Mouse (Mus musculus): Measurements from ENCODE around the gene Dchs2. TPM values are rescaled to one million over a fixed set of nuclear protein-coding genes. Genes with fewer than 3 reads are reported as not detected.

Dchs2 gene
- polyA plus RNA-seq, 1 experiment from 2014 or later, result 0.01 TPM

GRCm38 (mm10) chr3:83299783-83300382, 172.1 kb downstream of the Dchs2 start:
- H3K27ac ChIP-seq (replicated peaks), result no peak overlapping the region
- ATAC-seq (ENCODE audit: insufficient read depth), result no peak
- no peaks in the 10 kb centered on the region for H3K36me3 ChIP-seq (replicated peaks)
- 54% methylated on average over 5 of the region's 5 CpGs for WGBS (ENCODE audit: insufficient replicate concordance)
- H3K4me1 ChIP-seq (replicated peaks), result no peaks in the 10 kb centered on the region
- no peaks in the 10 kb centered on the region for H3K27me3 ChIP-seq
- no peaks in the 10 kb centered on the region for H3K9me3 ChIP-seq (replicated peaks)
- H3K4me2 ChIP-seq, result no peak overlapping the region
- no peak overlapping the region for H3K9ac ChIP-seq
- no peak overlapping the region for H3K4me3 ChIP-seq (replicated peaks)

GRCm38 (mm10) chr3:83303876-83304275, 176.1 kb downstream of the Dchs2 start:
- 62% methylated on average over 5 of the region's 5 CpGs for WGBS (ENCODE audit: insufficient replicate concordance)
- Histone ChIP-seq H3K27me3 (no peaks in the 10 kb centered on the region), H3K27ac (replicated peaks) (no peak overlapping the region), H3K9me3 (replicated peaks) (no peaks in the 10 kb centered on the region), H3K4me3 (replicated peaks) (no peak overlapping the region), H3K4me2 (no peak overlapping the region), H3K4me1 (replicated peaks) (no peaks in the 10 kb centered on the region), H3K36me3 (replicated peaks) (no peaks in the 10 kb centered on the region), H3K9ac (no peak overlapping the region)
- no peak for ATAC-seq (ENCODE audit: insufficient read depth)

- no peak overlapping the region for H3K4me2 ChIP-seq
- H3K36me3 ChIP-seq (replicated peaks), result no peaks in the 10 kb centered on the region
- WGBS (ENCODE audit: insufficient replicate concordance), result 62% methylated on average over 3 of the region's 3 CpGs
- no peaks in the 10 kb centered on the region for H3K4me1 ChIP-seq (replicated peaks)
- ATAC-seq (ENCODE audit: insufficient read depth), result no peak
- no peak overlapping the region for H3K4me3 ChIP-seq (replicated peaks)
- no peak overlapping the region for H3K27ac ChIP-seq (replicated peaks)
- no peak overlapping the region for H3K9ac ChIP-seq
- no peaks in the 10 kb centered on the region for H3K27me3 ChIP-seq
- no peaks in the 10 kb centered on the region for H3K9me3 ChIP-seq (replicated peaks)
These were observed 218.2 kb downstream of the Dchs2 start for GRCm38 (mm10) chr3:83345928-83346327.

DNA sequence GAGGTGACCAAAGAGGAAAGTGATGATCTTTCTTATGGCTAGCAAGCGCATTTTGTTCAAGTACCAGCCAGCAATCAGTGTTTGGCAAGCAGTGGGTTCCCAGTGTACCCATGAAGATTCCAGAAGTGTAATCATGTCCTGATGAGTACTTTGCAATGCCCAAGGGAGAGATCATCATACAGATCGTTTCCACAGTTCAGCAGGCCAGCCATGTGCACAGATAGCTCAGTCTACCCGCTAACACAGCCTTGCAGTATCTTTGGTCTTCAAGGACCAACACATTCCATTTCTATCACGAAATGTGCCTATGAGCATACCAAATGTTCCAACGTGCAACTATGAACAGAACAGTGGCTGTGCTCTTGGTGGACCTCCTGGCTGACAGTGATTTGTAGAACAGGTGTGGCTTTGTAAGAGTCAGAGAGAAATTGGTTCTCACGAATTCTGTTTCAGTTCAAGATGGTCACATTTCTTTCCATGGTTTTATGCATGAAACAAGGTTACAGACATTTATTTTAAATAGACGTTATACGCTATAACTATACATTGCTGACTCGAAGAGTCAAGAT, 240.8 kb downstream of the Dchs2 start:
- H3K4me3 ChIP-seq (replicated peaks), result no peak overlapping the region
- H3K36me3 ChIP-seq (replicated peaks), result no peaks in the 10 kb centered on the region

GRCm38 (mm10) chr3:83369871-83370270, 242.1 kb downstream of the Dchs2 start:
- Histone ChIP-seq H3K9me3 (replicated peaks) (no peaks in the 10 kb centered on the region), H3K27me3 (no peaks in the 10 kb centered on the region), H3K27ac (replicated peaks) (no peak overlapping the region), H3K9ac (no peak overlapping the region), H3K36me3 (replicated peaks) (no peaks in the 10 kb centered on the region), H3K4me2 (no peak overlapping the region), H3K4me1 (replicated peaks) (no peaks in the 10 kb centered on the region), H3K4me3 (replicated peaks) (no peak overlapping the region)
- WGBS (ENCODE audit: insufficient replicate concordance), result 63% methylated on average over 2 of the region's 2 CpGs
- no peak for ATAC-seq (ENCODE audit: insufficient read depth)

More for the DNA sequence above, 240.8 kb downstream of the Dchs2 start:
- no peak overlapping the region for H3K4me2 ChIP-seq
- H3K27ac ChIP-seq (replicated peaks), result no peak overlapping the region
- H3K9me3 ChIP-seq (replicated peaks), result no peaks in the 10 kb centered on the region
- 59% methylated on average over 9 of the region's 9 CpGs for WGBS (ENCODE audit: insufficient replicate concordance)
- no peaks in the 10 kb centered on the region for H3K27me3 ChIP-seq
- no peak overlapping the region for H3K9ac ChIP-seq
- ATAC-seq (ENCODE audit: insufficient read depth), result no peak
- H3K4me1 ChIP-seq (replicated peaks), result no peaks in the 10 kb centered on the region

DNA sequence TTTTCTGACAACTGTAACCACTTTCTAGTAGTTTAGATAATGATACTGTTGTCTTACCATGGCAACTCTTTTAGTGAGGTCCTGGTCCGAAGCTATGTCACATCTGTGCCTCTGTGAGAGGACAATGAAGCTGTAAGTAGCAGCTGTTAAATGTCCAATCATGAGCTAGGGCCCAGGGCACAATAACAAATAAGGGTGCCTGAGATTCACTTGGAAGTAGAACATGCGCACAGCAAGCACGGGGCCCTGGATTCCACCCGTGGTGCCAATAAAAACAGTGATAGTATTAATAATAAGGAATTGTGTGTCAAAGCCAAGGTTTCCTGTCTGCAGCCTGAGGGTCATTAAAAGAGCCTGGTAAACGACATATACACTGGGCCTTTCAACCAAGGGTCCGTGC, 246.6 kb downstream of the Dchs2 start:
- H3K4me2 ChIP-seq, result no peak overlapping the region
- H3K36me3 ChIP-seq (replicated peaks), result no peaks in the 10 kb centered on the region
- H3K9ac ChIP-seq, result no peak overlapping the region
- H3K9me3 ChIP-seq (replicated peaks), result peaks cover 5% of the 10 kb centered on the region
- H3K4me1 ChIP-seq (replicated peaks), result no peaks in the 10 kb centered on the region
- H3K27ac ChIP-seq (replicated peaks), result no peak overlapping the region
- no peak overlapping the region for H3K4me3 ChIP-seq (replicated peaks)
- 71% methylated on average over 6 of the region's 6 CpGs for WGBS (ENCODE audit: insufficient replicate concordance)
- no peak for ATAC-seq (ENCODE audit: insufficient read depth)
- H3K27me3 ChIP-seq, result no peaks in the 10 kb centered on the region

GRCm38 (mm10) chr3:83376834-83377233, 249.1 kb downstream of the Dchs2 start:
- Histone ChIP-seq H3K27ac (replicated peaks) (no peak overlapping the region), H3K4me2 (no peak overlapping the region), H3K36me3 (replicated peaks) (no peaks in the 10 kb centered on the region), H3K9me3 (replicated peaks) (peaks cover 5% of the 10 kb centered on the region), H3K27me3 (no peaks in the 10 kb centered on the region), H3K4me1 (replicated peaks) (no peaks in the 10 kb centered on the region), H3K4me3 (replicated peaks) (no peak overlapping the region), H3K9ac (no peak overlapping the region)
- ATAC-seq (ENCODE audit: insufficient read depth), result no peak
- WGBS (ENCODE audit: insufficient replicate concordance), result 66% methylated on average over 6 of the region's 6 CpGs

Other genes with a start within 250 kb of the Dchs2 start
- 1.7 and 2.2 TPM in 2 replicates for gene Lrat, start 224.0 kb upstream of the Dchs2 start, polyA plus RNA-seq (2015; fragmentation: Nextera tagmentation; extraction: Ambion mirVana)
- gene Fgg, start 120.2 kb upstream of the Dchs2 start, polyA plus RNA-seq (2015; fragmentation: Nextera tagmentation; extraction: Ambion mirVana), result 827 and 988 TPM in 2 replicates
- gene Fga, start 101.9 kb upstream of the Dchs2 start, polyA plus RNA-seq (2015; fragmentation: Nextera tagmentation; extraction: Ambion mirVana), result 921 and 1,132 TPM in 2 replicates
- 533 and 675 TPM in 2 replicates for gene Fgb, start 78.1 kb upstream of the Dchs2 start, polyA plus RNA-seq (2015; fragmentation: Nextera tagmentation; extraction: Ambion mirVana)
- gene Plrg1, start 72.4 kb upstream of the Dchs2 start, polyA plus RNA-seq (2015; fragmentation: Nextera tagmentation; extraction: Ambion mirVana), result 41.9 and 46.0 TPM in 2 replicates

Measured in liver, embryonic 15.5 days (tissue).